Mouse (Mus musculus) ES-E14 (cell line): ENCODE data around the gene Bak1. TPM values are rescaled to one million over a fixed set of nuclear protein-coding genes. Genes with fewer than 3 reads are reported as not detected.

ENCODE experiments used
- DNase-seq: peaks from one replicate; pipeline ENCODE4 v3.0.0-alpha.2; 2013; ENCODE audit warnings: low read depth, low spot score
- H3K27ac ChIP-seq: 2 replicates; pipeline ENCODE4 v1.5.1; 2012; ENCODE audit warnings: low read depth, mild to moderate bottlenecking, low read length, moderate library complexity, mixed read lengths; ENCODE audit not compliant: poor library complexity, insufficient read depth, severe bottlenecking
- H3K36me3 ChIP-seq: 2 replicates; pipeline ENCODE4 v1.6.1; 2012; ENCODE audit warnings: mild to moderate bottlenecking, low read length, moderate library complexity, mixed read lengths; ENCODE audit not compliant: control insufficient read depth, poor library complexity, insufficient read depth, severe bottlenecking
- H3K4me1 ChIP-seq, 2 experiments: fragments of 150-350 bp in 1 of 2; sonication (generic) in 1 of 2; 2 replicates each; pipeline ENCODE4 v1.6.1; 2012; ENCODE audit warnings: low read length in 2 of 2, mild to moderate bottlenecking in 1 of 2, mixed read lengths in 1 of 2; ENCODE audit not compliant: control insufficient read depth in 2 of 2, insufficient read depth in 2 of 2, poor library complexity in 1 of 2
- H3K4me3 ChIP-seq, 2 experiments: fragments of 150-350 bp in 1 of 2; sonication (generic) in 1 of 2; 2 replicates each; pipeline ENCODE4 v1.5.1; 2012; ENCODE audit warnings: low read length in 2 of 2, low read depth in 1 of 2, mild to moderate bottlenecking in 1 of 2, mixed read lengths in 1 of 2; ENCODE audit not compliant: insufficient read depth in 1 of 2, poor library complexity in 1 of 2, severe bottlenecking in 1 of 2
- H3K9ac ChIP-seq: 2 replicates; pipeline ENCODE4 v1.6.1; 2012; ENCODE audit warnings: low read depth, mild to moderate bottlenecking, low read length, mixed read lengths; ENCODE audit not compliant: poor library complexity, insufficient read depth, severe bottlenecking
- H3K9me3 ChIP-seq: fragments of 150-350 bp; sonication (generic); 2 replicates; pipeline ENCODE4 v1.6.1; 2012; ENCODE audit warnings: low read depth, mild to moderate bottlenecking, low read length; ENCODE audit not compliant: control insufficient read depth, insufficient read depth
- CHD2 ChIP-seq: IDR thresholded peaks from 2 replicates; pipeline ENCODE4 v1.6.1; 2014; ENCODE audit warnings: mild to moderate bottlenecking, low read depth, low read length, inconsistent platforms
- HCFC1 ChIP-seq: IDR thresholded peaks from 2 replicates; pipeline ENCODE4 v1.6.1; 2012; ENCODE audit warnings: low read length, inconsistent platforms, borderline replicate concordance; ENCODE audit not compliant: insufficient read depth
- MAFK ChIP-seq: IDR thresholded peaks from 2 replicates; pipeline ENCODE4 v1.6.1; 2014; ENCODE audit warnings: mild to moderate bottlenecking, low read depth, low read length, inconsistent platforms; ENCODE audit not compliant: insufficient read depth
- ZC3H11A ChIP-seq: IDR thresholded peaks from 2 replicates; pipeline ENCODE4 v1.6.1; 2012; ENCODE audit warnings: low read depth, mild to moderate bottlenecking, inconsistent platforms, low read length, borderline replicate concordance
- ZNF384 ChIP-seq: IDR thresholded peaks from 2 replicates; pipeline ENCODE4 v1.6.1; 2012; ENCODE audit warnings: low read depth, low read length, inconsistent platforms
- in situ Hi-C, 2 experiments: fragments of 600-800 bp; cut with MboI; formaldehyde crosslinking; loops; one replicate each; pipeline ENCODE4 v1.15.1; 2025; ENCODE audit warnings: low sequenced_read_pairs in 2 of 2, inconsistent platforms in 1 of 2; ENCODE audit not compliant: unreplicated experiment in 2 of 2
- total RNA-seq: library from RNA; depleted of rRNA; stranded (reverse); fragments of 300-350 nt; gene quantifications from 2 replicates; pipeline ENCODE4 v1.2.3, GENCODE M21; 2012

Gene Bak1
- total RNA-seq, 1 experiment: 53.2 TPM

- in situ Hi-C loops: no loop called here
- peaks cover 5 to 35% of the 10 kb centered on the region in 2 experiments; a peak in 3 of 4 replicates for H3K4me1 ChIP-seq
- peak overlapping the region; percentile 96 for H3K27ac ChIP-seq
- H3K9ac ChIP-seq: peak overlapping the region; percentile 71; the same call in 1 of the 2 replicates
- H3K9me3 ChIP-seq: no peaks in the 10 kb centered on the region
- TF ChIP-seq CHD2 (no peak), MAFK (no peak), HCFC1 (no peak), ZC3H11A (no peak), ZNF384 (no peak)
- no peak for DNase-seq
- no peaks in the 10 kb centered on the region for H3K36me3 ChIP-seq
- peak overlapping the region in 1 of 2 experiments; percentile 17; a peak in 2 of 4 replicates for H3K4me3 ChIP-seq
Measured at GRCm38 (mm10) chr17:27042840-27043239, 14.0 kb upstream of the Bak1 start.

GRCm38 (mm10) chr17:27041787-27042055 lies 12.9 kb upstream of the Bak1 start:
- Histone ChIP-seq H3K4me1 (peaks cover 5 to 38% of the 10 kb centered on the region in 2 experiments; a peak in 3 of 4 replicates), H3K4me3 (peak overlapping the region in 1 of 2 experiments; percentile 6; a peak in 1 of 4 replicates), H3K27ac (peak overlapping the region; percentile 96), H3K36me3 (no peaks in the 10 kb centered on the region), H3K9me3 (no peaks in the 10 kb centered on the region), H3K9ac (peak overlapping the region; percentile 50; the same call in 1 of the 2 replicates)
- DNase-seq: no peak
- in situ Hi-C loops: no loop called here
- TF ChIP-seq ZNF384: no peak
- TF ChIP-seq CHD2: no peak
- TF ChIP-seq HCFC1: no peak
- no peak for TF ChIP-seq ZC3H11A
- TF ChIP-seq MAFK: no peak

DNA sequence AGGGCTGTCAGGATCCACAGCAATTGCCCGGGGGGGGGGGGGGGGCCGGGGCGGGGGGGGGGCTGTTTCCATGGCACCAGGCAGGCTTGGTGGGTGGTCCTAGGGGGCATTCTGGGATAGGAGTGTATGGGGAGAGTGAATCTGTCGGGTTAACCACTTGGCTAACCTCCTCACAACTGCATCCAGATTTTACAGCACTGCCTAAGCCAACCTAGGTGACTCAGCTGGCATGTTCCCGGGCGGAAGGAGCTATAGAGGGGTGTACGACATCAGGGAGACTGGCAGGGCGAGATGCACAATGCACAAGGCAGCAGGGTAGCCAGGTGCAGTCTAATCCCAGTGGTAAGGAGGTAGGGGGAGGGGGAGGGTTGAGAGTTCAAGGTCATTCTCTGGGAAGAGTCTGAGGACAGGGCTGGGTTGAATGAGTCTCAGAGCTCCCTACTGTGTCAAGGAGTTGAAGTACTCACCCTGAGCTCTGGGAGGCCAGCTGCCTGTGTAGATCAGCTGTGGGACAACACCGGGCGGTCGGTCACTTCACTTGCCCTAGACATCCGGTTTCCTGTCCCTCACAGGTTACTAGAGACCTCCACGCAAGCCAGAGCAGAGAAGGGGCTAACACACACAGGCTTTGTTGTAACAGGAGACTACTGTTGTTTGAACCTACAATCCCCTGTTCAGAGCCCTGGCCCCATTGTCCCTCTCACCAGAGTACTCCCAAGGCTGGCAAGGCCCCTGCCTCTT lies 12.4 kb upstream of the Bak1 start:
- Histone ChIP-seq H3K4me3 (peak overlapping the region in 1 of 2 experiments; percentile 65; a peak in 3 of 4 replicates), H3K27ac (peak overlapping the region; percentile 96), H3K9ac (peak overlapping the region; percentile 75), H3K36me3 (no peaks in the 10 kb centered on the region), H3K4me1 (peaks cover 7 to 40% of the 10 kb centered on the region in 2 experiments; a peak in 3 of 4 replicates), H3K9me3 (no peaks in the 10 kb centered on the region)
- TF ChIP-seq ZNF384 (no peak), CHD2 (0 out of 2 replicates have a peak, but pooled peaks have one; percentile 41), HCFC1 (peak; percentile 42; the same call in 1 of the 2 replicates), MAFK (no peak), ZC3H11A (no peak)
- in situ Hi-C loops: no loop called here
- DNase-seq: peak; percentile 88

- H3K4me3 ChIP-seq: peak overlapping the region; percentile 24 to 65
- DNase-seq: no peak
- peak overlapping the region; percentile 96 for H3K27ac ChIP-seq
- TF ChIP-seq CHD2: peak; percentile 42; the same call in 1 of the 2 replicates
- TF ChIP-seq MAFK: no peak
- H3K36me3 ChIP-seq: no peaks in the 10 kb centered on the region
- in situ Hi-C loops: no loop called here
- peak overlapping the region; percentile 75 for H3K9ac ChIP-seq
- peaks cover 7 to 41% of the 10 kb centered on the region in 2 experiments; a peak in 3 of 4 replicates for H3K4me1 ChIP-seq
- no peaks in the 10 kb centered on the region for H3K9me3 ChIP-seq
Measured at GRCm38 (mm10) chr17:27040304-27041045, 11.7 kb upstream of the Bak1 start.
